Mouse (Mus musculus): Measurements from ENCODE around the gene Col6a6. TPM values are rescaled to one million over a fixed set of nuclear protein-coding genes. Genes with fewer than 3 reads are reported as not detected.
A peak's percentile ranks its signal among the peaks of the same experiment; 100 is the strongest.
"Not testable (repeated sequence)": the region's sequence is repeated elsewhere in the genome, so short reads cannot be mapped to it uniquely, and the experiment has no call there.

The Col6a6 gene
- polyA plus RNA-seq, 1 experiment, result 0.13 TPM

DNA sequence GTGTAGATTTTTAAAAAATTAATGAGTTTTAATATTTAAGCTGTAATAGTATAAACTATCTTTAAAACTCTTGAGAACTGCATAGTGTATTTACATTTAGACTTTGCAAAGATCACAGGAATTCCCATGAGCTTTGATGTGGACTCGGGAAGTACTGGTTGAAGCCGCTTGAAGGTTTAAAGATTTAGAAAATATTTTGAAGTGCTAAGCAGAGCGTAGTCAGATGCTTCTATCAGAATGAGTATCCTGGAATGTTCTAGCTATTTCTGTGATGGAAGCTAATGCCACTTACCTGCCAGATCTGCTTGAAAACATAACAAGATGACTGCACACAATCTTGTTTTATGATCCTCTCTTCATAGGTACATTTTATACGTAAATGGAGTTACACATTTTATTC is 157.0 kb downstream of the Col6a6 start:
- H3K4me1 ChIP-seq (ENCODE audit: control insufficient read depth, insufficient read depth, insufficient read length), result no peaks in the 10 kb centered on the region
- TF ChIP-seq POLR2A (IDR thresholded peaks at IDR 0.05; ENCODE audit: low read depth, low read length) (no peak), CTCF (IDR thresholded peaks at IDR 0.05; ENCODE audit: extremely low read depth, insufficient read depth, insufficient read length, insufficient replicate concordance) (no peak)
- no peak overlapping the region for H3K4me3 ChIP-seq (ENCODE audit: extremely low read depth, insufficient read depth, insufficient read length)
- no peak for DNase-seq (ENCODE audit: low read depth in 1 of 2, low spot score in 2 of 2)
- H3K27me3 ChIP-seq (ENCODE audit: control insufficient read depth, insufficient read depth, low read length), result no peaks in the 10 kb centered on the region
- H3K36me3 ChIP-seq (ENCODE audit: control insufficient read depth, insufficient read depth, low read length), result peaks cover 30% of the 10 kb centered on the region
- WGBS, result 95% methylated on average over 4 of the region's 4 CpGs
- no peak overlapping the region for H3K27ac ChIP-seq (ENCODE audit: insufficient read depth, low read length)

DNA sequence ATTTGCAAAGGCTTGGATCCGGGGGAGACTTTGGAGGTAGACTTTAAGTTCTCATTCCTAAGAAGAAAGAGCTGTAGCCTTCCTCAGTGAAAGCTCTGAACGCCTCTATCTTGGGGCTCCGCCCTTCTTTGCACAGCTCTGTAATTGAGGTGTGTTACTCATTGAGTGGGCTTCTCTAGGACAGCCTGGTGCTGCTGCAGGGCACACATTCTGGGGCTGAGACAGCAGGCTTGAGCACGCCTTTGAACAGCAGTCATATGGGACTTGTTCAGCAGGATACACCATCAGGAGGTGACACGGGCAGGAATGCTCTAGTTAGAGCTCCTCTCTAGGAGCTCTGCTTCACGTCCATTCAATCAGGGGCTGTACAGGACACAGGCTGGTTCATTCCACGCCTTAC is 162.7 kb downstream of the Col6a6 start:
- no peak for DNase-seq (ENCODE audit: low read depth in 1 of 2, low spot score in 2 of 2)
- Histone ChIP-seq H3K27ac (ENCODE audit: insufficient read depth, low read length) (no peak overlapping the region), H3K36me3 (ENCODE audit: control insufficient read depth, insufficient read depth, low read length) (peaks cover 26% of the 10 kb centered on the region), H3K4me3 (ENCODE audit: extremely low read depth, insufficient read depth, insufficient read length) (no peak overlapping the region), H3K4me1 (ENCODE audit: control insufficient read depth, insufficient read depth, insufficient read length) (no peaks in the 10 kb centered on the region; the same call in 1 of the 2 replicates), H3K27me3 (ENCODE audit: control insufficient read depth, insufficient read depth, low read length) (no peaks in the 10 kb centered on the region)
- TF ChIP-seq POLR2A (IDR thresholded peaks at IDR 0.05; ENCODE audit: low read depth, low read length) (no peak), CTCF (IDR thresholded peaks at IDR 0.05; ENCODE audit: extremely low read depth, insufficient read depth, insufficient read length, insufficient replicate concordance) (no peak)
- 92% methylated on average over 7 of the region's 7 CpGs for WGBS

DNA sequence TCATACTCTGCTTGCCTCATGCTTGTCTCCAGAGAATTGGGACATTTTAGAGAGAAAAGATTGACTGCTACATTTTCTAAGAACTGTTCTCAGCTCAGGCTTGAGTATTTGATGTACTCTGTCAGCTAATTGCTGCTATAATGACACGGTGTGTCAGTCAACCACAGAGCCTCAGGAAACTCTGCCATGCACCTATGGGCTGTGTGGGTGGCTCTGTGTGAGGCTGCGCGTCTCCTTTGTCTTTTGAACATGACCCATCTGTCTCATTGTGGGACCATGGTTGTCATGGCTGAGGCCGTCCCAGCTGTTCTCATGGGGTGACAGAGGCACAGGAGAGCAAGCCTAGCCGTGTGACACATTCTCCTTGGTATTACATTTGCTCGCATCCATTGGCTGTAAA is 168.1 kb downstream of the Col6a6 start:
- no peaks in the 10 kb centered on the region for H3K27me3 ChIP-seq (ENCODE audit: control insufficient read depth, insufficient read depth, low read length)
- WGBS, result 60% methylated on average over 6 of the region's 6 CpGs
- no peak overlapping the region for H3K4me3 ChIP-seq (ENCODE audit: extremely low read depth, insufficient read depth, insufficient read length)
- TF ChIP-seq POLR2A (IDR thresholded peaks at IDR 0.05; ENCODE audit: low read depth, low read length) (no peak), CTCF (IDR thresholded peaks at IDR 0.05; ENCODE audit: extremely low read depth, insufficient read depth, insufficient read length, insufficient replicate concordance) (no peak)
- H3K4me1 ChIP-seq (ENCODE audit: control insufficient read depth, insufficient read depth, insufficient read length), result peaks cover 6% of the 10 kb centered on the region; the same call in 1 of the 2 replicates
- DNase-seq (ENCODE audit: low read depth in 1 of 2, low spot score in 2 of 2), result peak in 1 of 2 experiments; percentile 58
- peaks cover 10% of the 10 kb centered on the region for H3K36me3 ChIP-seq (ENCODE audit: control insufficient read depth, insufficient read depth, low read length)
- H3K27ac ChIP-seq (ENCODE audit: insufficient read depth, low read length), result peak overlapping the region; percentile 33; the same call in 1 of the 2 replicates

DNA sequence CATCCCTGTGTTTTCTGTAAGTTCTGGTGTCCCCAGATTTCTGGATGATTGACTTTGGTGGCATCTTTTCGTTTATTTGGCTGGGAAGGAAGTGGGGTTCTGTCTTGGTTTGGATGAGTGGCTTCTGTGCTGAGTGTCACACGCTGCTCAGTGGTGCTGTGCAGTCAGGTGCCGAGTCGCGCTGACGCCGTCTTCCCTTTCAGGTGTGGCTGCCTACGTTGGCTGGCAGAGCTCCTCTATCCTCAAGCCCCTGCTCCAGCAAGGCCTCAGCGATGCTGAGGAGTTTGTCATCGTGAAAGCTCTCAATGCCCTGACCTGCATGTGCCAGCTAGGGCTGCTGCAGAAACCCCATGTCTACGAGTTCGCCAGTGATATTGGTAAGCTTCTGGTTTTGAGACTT is 169.7 kb downstream of the Col6a6 start:
- Histone ChIP-seq H3K4me1 (ENCODE audit: control insufficient read depth, insufficient read depth, insufficient read length) (peaks cover 6% of the 10 kb centered on the region; the same call in 1 of the 2 replicates), H3K27ac (ENCODE audit: insufficient read depth, low read length) (peak overlapping the region; percentile 69), H3K4me3 (ENCODE audit: extremely low read depth, insufficient read depth, insufficient read length) (peak overlapping the region; percentile 45; the same call in 1 of the 2 replicates), H3K27me3 (ENCODE audit: control insufficient read depth, insufficient read depth, low read length) (no peaks in the 10 kb centered on the region), H3K36me3 (ENCODE audit: control insufficient read depth, insufficient read depth, low read length) (peaks cover 10% of the 10 kb centered on the region)
- TF ChIP-seq POLR2A (IDR thresholded peaks at IDR 0.05; ENCODE audit: low read depth, low read length) (no peak), CTCF (IDR thresholded peaks at IDR 0.05; ENCODE audit: extremely low read depth, insufficient read depth, insufficient read length, insufficient replicate concordance) (no peak)
- 56% methylated on average over 12 of the region's 12 CpGs for WGBS
- DNase-seq (ENCODE audit: low read depth in 1 of 2, low spot score in 2 of 2), result peak in 1 of 2 experiments; percentile 55

DNA sequence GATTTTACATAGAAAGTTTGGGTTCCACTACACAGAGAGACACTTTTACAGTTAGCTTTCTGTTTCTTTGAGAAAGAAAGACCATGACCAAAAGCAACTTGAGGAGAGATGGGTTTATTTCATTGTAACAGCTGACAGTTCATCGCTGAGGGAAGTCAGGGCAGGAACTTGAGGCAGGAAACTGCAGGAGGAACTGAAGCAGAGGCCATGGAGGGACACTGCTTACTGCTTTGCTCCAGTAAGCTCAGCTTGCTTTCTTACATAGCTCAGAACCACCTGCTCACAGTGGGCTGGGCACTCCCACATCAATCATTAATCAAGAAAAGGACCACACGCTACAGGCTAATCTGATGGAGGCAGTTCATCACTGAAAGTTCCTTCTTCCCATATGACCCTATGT is 171.8 kb downstream of the Col6a6 start:
- peak; percentile 48 to 50 for DNase-seq (ENCODE audit: low read depth in 1 of 2, low spot score in 2 of 2)
- TF ChIP-seq POLR2A (IDR thresholded peaks at IDR 0.05; ENCODE audit: low read depth, low read length) (no peak), CTCF (IDR thresholded peaks at IDR 0.05; ENCODE audit: extremely low read depth, insufficient read depth, insufficient read length, insufficient replicate concordance) (no peak)

DNA sequence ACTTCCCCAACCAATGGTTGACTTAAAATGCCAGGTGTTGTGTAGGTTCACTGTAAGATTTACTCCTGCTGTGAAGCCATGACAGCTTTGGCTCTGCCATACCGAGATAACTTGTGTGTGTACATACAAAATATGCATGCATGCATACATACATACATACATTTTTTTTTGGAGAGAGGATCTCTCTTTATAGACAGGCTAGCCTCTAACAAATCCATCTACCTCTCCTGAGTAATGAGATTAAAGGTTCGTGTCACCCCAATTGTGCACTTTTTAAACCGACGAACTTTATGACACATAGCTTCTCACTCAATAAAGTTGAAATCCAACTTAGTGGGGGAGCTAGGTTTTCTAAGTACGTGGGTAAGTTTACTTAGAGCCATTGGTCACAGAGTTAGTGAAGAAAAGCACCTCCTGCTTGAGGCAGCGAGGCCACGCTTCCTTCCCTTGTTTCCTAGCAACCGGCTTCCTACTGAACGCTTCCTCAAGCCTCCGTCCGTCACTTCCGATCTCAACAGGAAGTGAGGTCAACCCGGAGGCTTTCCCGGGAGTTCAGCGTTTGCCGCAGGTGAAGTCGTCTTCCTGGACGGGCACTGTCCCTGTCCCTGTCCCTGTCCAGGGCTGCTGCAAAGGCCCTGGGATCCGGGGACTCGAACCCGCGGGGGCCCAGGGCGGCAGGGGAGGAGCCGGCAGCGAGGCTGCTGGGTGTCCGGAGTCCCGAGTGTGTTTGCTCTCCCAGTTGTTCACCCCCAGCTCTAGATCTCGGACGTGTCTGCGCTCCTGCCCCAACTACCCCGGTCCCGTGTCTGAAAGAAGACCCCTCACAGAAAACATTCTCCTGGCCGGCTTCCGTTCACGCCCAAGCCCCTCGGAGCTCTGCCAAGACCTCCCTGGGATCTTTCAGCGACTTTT is 185.2 kb downstream of the Col6a6 start, which contains the start of gene Pik3r4:
Pik3r4 (plus strand) TSS at position 519 of the 912 bp plus-strand sequence.
- Histone ChIP-seq H3K27me3 (ENCODE audit: control insufficient read depth, insufficient read depth, low read length) (no peaks in the 10 kb centered on the region), H3K4me1 (ENCODE audit: control insufficient read depth, insufficient read depth, insufficient read length) (no peaks in the 10 kb centered on the region), H3K27ac (ENCODE audit: insufficient read depth, low read length) (peak within 1 kb of the TSS; percentile 49), H3K36me3 (ENCODE audit: control insufficient read depth, insufficient read depth, low read length) (peaks cover 6% of the 10 kb centered on the region), H3K4me3 (ENCODE audit: extremely low read depth, insufficient read depth, insufficient read length) (peak within 1 kb of the TSS; percentile 80)
- TF ChIP-seq CTCF (IDR thresholded peaks at IDR 0.05; ENCODE audit: extremely low read depth, insufficient read depth, insufficient read length, insufficient replicate concordance) (no peak), POLR2A (IDR thresholded peaks at IDR 0.05; ENCODE audit: low read depth, low read length) (peak; percentile 52)
- DNase-seq (ENCODE audit: low read depth in 1 of 2, low spot score in 2 of 2), result peak; percentile 80 to 85
- 5% methylated on average over 37 of the region's 37 CpGs for WGBS

More for the DNA sequence above, 171.8 kb downstream of the Col6a6 start:
- H3K27ac ChIP-seq (ENCODE audit: insufficient read depth, low read length), result peak overlapping the region; percentile 20; the same call in 1 of the 2 replicates
- H3K4me3 ChIP-seq (ENCODE audit: extremely low read depth, insufficient read depth, insufficient read length), result no peak overlapping the region
- H3K4me1 ChIP-seq (ENCODE audit: control insufficient read depth, insufficient read depth, insufficient read length), result peaks cover 6% of the 10 kb centered on the region; the same call in 1 of the 2 replicates
- H3K27me3 ChIP-seq (ENCODE audit: control insufficient read depth, insufficient read depth, low read length), result no peaks in the 10 kb centered on the region
- H3K36me3 ChIP-seq (ENCODE audit: control insufficient read depth, insufficient read depth, low read length), result peaks cover 4% of the 10 kb centered on the region
- 29% methylated on average over 2 of the region's 2 CpGs for WGBS

DNA sequence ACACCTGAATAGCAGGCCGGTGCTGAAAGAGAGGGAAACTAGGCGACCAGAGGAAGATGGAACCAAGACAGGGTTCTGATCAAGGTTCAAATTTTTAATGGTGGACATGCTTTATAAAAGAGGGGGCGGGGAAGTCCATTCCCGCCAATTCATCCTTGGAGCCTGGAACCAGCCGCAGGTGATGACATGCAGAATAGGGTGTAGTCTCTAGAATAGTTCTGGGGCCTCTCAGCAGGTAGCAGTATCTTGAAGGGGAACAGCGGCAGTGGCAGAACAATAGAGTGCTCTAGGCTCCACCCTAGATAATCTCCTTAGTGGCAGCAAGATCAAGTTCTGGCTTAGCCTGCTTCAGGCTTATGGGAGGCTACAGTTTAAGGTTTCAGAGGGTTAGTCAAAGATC is 186.6 kb downstream of the Col6a6 start:
- 90% methylated on average over 6 of the region's 6 CpGs for WGBS
- not testable (repeated sequence) for DNase-seq (ENCODE audit: low read depth in 1 of 2, low spot score in 2 of 2); H3K36me3 ChIP-seq (ENCODE audit: control insufficient read depth, insufficient read depth, low read length); H3K27ac ChIP-seq (ENCODE audit: insufficient read depth, low read length); H3K27me3 ChIP-seq (ENCODE audit: control insufficient read depth, insufficient read depth, low read length); H3K4me1 ChIP-seq (ENCODE audit: control insufficient read depth, insufficient read depth, insufficient read length); H3K4me3 ChIP-seq (ENCODE audit: extremely low read depth, insufficient read depth, insufficient read length)

Other genes with a start within 250 kb of the Col6a6 start
- gene Pik3r4, start 185.2 kb downstream of the Col6a6 start, polyA plus RNA-seq (2012; rRNA removed), result 33.6 and 36.9 TPM in 2 replicates
- 0.39 and 0.56 TPM in 2 replicates for gene Col6a5, start 132.5 kb upstream of the Col6a6 start, polyA plus RNA-seq (2012; rRNA removed)